Mouse (Mus musculus) heart, postnatal 10 days (tissue): ENCODE results near the gene Rnasek. TPM values are rescaled to one million over a fixed set of nuclear protein-coding genes. Genes with fewer than 3 reads are reported as not detected.
A peak's percentile ranks its signal among the peaks of the same experiment; 100 is the strongest.

ENCODE experiments used
- DNase-seq, 2 experiments: peaks; one replicate each; pipeline ENCODE4 v3.0.0; 2021
- intact Hi-C: fragments of 180-260 bp; cut with DNase I; formaldehyde crosslinking; loops from one replicate; pipeline ENCODE4 v1.15.1; 2025
- total RNA-seq, 2 experiments: library from RNA; stranded (reverse); gene quantifications; 2 replicates each; pipeline ENCODE4 v1.2.3; 2021

The Rnasek gene
- total RNA-seq: 100 to 1,000 TPM in 1 of 2 experiments, 10 to 100 TPM in 1; 96.4 to 102 TPM

- peak; percentile 90 to 92 for DNase-seq
- intact Hi-C loops: loop anchor here (5.0 kb wide), 1 partner anchor 143 kb away; no protein-coding TSS in a partner anchor
These were observed at the start of gene Rnasek, which contains the start of gene Gm21988 for GRCm38 (mm10) chr11:70239541-70240279. TSS of gene Rnasek (minus strand) at chr11:70239842. TSS of gene Gm21988 (minus strand) at chr11:70239830.

- DNase-seq: peak; percentile 36 to 47
- intact Hi-C loops: no loop called here
These were observed 49.6 kb upstream of the Rnasek start for GRCm38 (mm10) chr11:70289236-70289635.

- DNase-seq: no peak
- intact Hi-C loops: no loop called here
These were observed 48.5 kb upstream of the Rnasek start for GRCm38 (mm10) chr11:70288102-70288501.

GRCm38 (mm10) chr11:70285686-70286085 is 46.0 kb upstream of the Rnasek start:
- intact Hi-C loops: no loop called here
- no peak for DNase-seq

GRCm38 (mm10) chr11:70284757-70285156 is 45.1 kb upstream of the Rnasek start:
- DNase-seq: no peak
- intact Hi-C loops: no loop called here

- intact Hi-C loops: no loop called here
- no peak for DNase-seq
These were observed 44.0 kb upstream of the Rnasek start for GRCm38 (mm10) chr11:70283666-70284065.

GRCm38 (mm10) chr11:70280441-70280840 is 40.8 kb upstream of the Rnasek start:
- peak; percentile 51 to 56 for DNase-seq
- intact Hi-C loops: no loop called here

- intact Hi-C loops: no loop called here
- DNase-seq: no peak
These were observed 39.3 kb upstream of the Rnasek start for GRCm38 (mm10) chr11:70278961-70279360.

- intact Hi-C loops: no loop called here
- no peak for DNase-seq
These were observed 32.0 kb upstream of the Rnasek start for GRCm38 (mm10) chr11:70271641-70272040.

GRCm38 (mm10) chr11:70266405-70266804 is 26.8 kb upstream of the Rnasek start:
- intact Hi-C loops: no loop called here
- peak; percentile 68 to 74 for DNase-seq

- no peak for DNase-seq
- intact Hi-C loops: no loop called here
These were observed 26.2 kb upstream of the Rnasek start for GRCm38 (mm10) chr11:70265819-70266218.

- DNase-seq: no peak
- intact Hi-C loops: no loop called here
These were observed 25.6 kb upstream of the Rnasek start for GRCm38 (mm10) chr11:70265252-70265651.

GRCm38 (mm10) chr11:70259035-70259434 is 19.4 kb upstream of the Rnasek start:
- intact Hi-C loops: no loop called here
- DNase-seq: no peak

GRCm38 (mm10) chr11:70254931-70255531 is 15.4 kb upstream of the Rnasek start, which contains the start of gene Alox12:
TSS of gene Alox12 (minus strand) at chr11:70255353.
- DNase-seq: peak; percentile 69 to 70
- intact Hi-C loops: loop anchor here (1.0 kb wide), 1 partner anchor 54 kb away; no protein-coding TSS in a partner anchor

- intact Hi-C loops: loop anchor here (1.0 kb wide), 1 partner anchor 55 kb away; no protein-coding TSS in a partner anchor
- peak in 1 of 2 experiments; percentile 17 for DNase-seq
These were observed 14.7 kb upstream of the Rnasek start for GRCm38 (mm10) chr11:70254337-70254736.

- intact Hi-C loops: no loop called here
- no peak for DNase-seq
These were observed 12.2 kb upstream of the Rnasek start for GRCm38 (mm10) chr11:70251853-70252252.

GRCm38 (mm10) chr11:70250150-70250549 is 10.5 kb upstream of the Rnasek start:
- intact Hi-C loops: no loop called here
- DNase-seq: no peak

GRCm38 (mm10) chr11:70247136-70247845 is 7.6 kb upstream of the Rnasek start:
- DNase-seq: peak; percentile 73 to 86
- intact Hi-C loops: loop anchor here (1.0 kb wide), 1 partner anchor 87 kb away; no protein-coding TSS in a partner anchor

- no peak for DNase-seq
- intact Hi-C loops: loop anchor here (5.0 kb wide), 1 partner anchor 140 kb away; no protein-coding TSS in a partner anchor
These were observed 2.9 kb upstream of the Rnasek start for GRCm38 (mm10) chr11:70242591-70242990.

GRCm38 (mm10) chr11:70238591-70239440 is 826 bp downstream of the Rnasek start:
- DNase-seq: peak in 1 of 2 experiments; percentile 50
- intact Hi-C loops: no loop called here
